ENCODE assay signal across 8 mouse cellular contexts in genomic region chr19:38915677-38916076, GRCm38 (mm10). TPM values are rescaled to one million over a fixed set of nuclear protein-coding genes. Genes with fewer than 3 reads are reported as not detected.
DNase-seq lines count a peak whose midpoint lies in the region.

No protein-coding gene starts in this region.

- DNase-seq in adrenal gland, adult (ENCODE audit: inconsistent age in 2 of 2, low spot score in 1 of 2): peak; percentile 18 to 80
- no peak for DNase-seq in adrenal gland, adult 8-10 months
- DNase-seq in left cerebral cortex, adult 18-20 months (ENCODE audit: low spot score in 2 of 2): peak; percentile 52 to 65
- no peak for DNase-seq in left cerebral cortex, postnatal 36 days (ENCODE audit: low spot score in 2 of 2)
- peak; percentile 66 for DNase-seq in R1 (ENCODE audit: low read depth, low spot score)
- DNase-seq in embryo, embryonic 10.5 days (ENCODE audit: low spot score): peak; percentile 68
- DNase-seq in kidney, postnatal 10 days: peak; percentile 65
- DNase-seq in mesoderm, embryonic 11.5 days (ENCODE audit: low read depth, low spot score): peak; percentile 54

- intact Hi-C loops in left cerebral cortex, postnatal 36 days (cut with DNase I): loop anchor here (5.0 kb wide), 1 partner anchor 488 kb away; no protein-coding TSS in a partner anchor

RNA-seq across cellular contexts. Expression of gene Hells, which starts 15.0 kb away (rescaled TPM):
- 1 to 10 TPM; 3.0 to 4.5 (median 4.3) TPM for total RNA-seq in adrenal gland, adult 8-10 months (2022)
- 1 to 10 TPM; 2.5 to 3.7 TPM for total RNA-seq in left cerebral cortex, adult 18-20 months (2021)
- 1 to 10 TPM; 2.1 to 7.1 TPM for total RNA-seq in left cerebral cortex, postnatal 36 days (2021)

Comparison
In these comparisons a context has a peak if more than half of its experiments do, and no peak if none do; other contexts are left out.
1. DNase-seq: peak in adrenal gland, adult (2 of 2), left cerebral cortex, adult 18-20 months (2 of 2), R1 (single experiment), embryo, embryonic 10.5 days (single experiment), kidney, postnatal 10 days (single experiment) and mesoderm, embryonic 11.5 days (single experiment); none in adrenal gland, adult 8-10 months (single experiment) and left cerebral cortex, postnatal 36 days (0 of 2).